8 mouse cellular contexts compared by ENCODE assay signal in the genomic region with DNA sequence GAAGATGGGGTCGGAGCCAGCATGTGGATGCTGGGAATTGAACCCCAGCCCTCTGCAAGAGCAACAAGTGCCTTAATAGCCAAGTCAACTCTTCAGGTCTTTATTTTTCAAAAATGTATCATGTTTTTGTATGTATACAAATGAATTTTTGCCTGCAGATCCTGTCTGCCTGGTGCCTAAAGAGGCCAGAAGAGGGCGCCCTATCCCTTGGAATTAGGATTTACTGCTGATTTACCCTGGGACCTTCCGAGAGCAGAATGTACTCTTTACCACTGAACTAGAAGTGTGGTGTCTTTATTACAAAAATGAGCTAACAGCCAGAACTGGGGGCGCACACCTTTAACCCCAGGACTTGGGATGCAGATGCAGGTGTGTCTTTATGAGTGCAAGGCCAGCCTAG. TPM values are rescaled to one million over a fixed set of nuclear protein-coding genes. Genes with fewer than 3 reads are reported as not detected.
DNase-seq lines count a peak whose midpoint lies in the region; ATAC-seq and TF ChIP-seq lines count a peak whose summit lies in the region.

No protein-coding gene starts in this region.

- no peaks in the 10 kb centered on the region for H3K9me3 ChIP-seq in forebrain, postnatal 0 days (ENCODE audit: low read length)
- no peaks in the 10 kb centered on the region for H3K9me3 ChIP-seq in kidney, postnatal 0 days (replicated peaks; ENCODE audit: low read length)
- H3K9me3 ChIP-seq in liver, embryonic 14.5 days (ENCODE audit: control insufficient read depth, low read length): no peaks in the 10 kb centered on the region

- 20% methylated on average over 4 of the region's 4 CpGs for WGBS in forebrain, postnatal 0 days
- WGBS in kidney, postnatal 0 days: 30% methylated on average over 4 of the region's 4 CpGs
- WGBS in liver, embryonic 14.5 days (ENCODE audit: insufficient replicate concordance): 16% methylated on average over 4 of the region's 4 CpGs

- peak; percentile 37 for DNase-seq in ovary, postnatal 10 days (ENCODE audit: low spot score)
- DNase-seq in ovary, adult 18-20 months (ENCODE audit: low spot score): no peak
- DNase-seq in c-Kit-positive CD71-positive TER-119-negative erythroid progenitor cells, embryonic 14.5 days (ENCODE audit: low read depth): peak; percentile 55
- peak; percentile 83 for DNase-seq in forebrain, postnatal 0 days
- DNase-seq in kidney, postnatal 0 days (ENCODE audit: low spot score): peak; percentile 89
- DNase-seq in liver, embryonic 14.5 days (ENCODE audit: low read depth in 3 of 3, low spot score in 3 of 3): peak in 2 of 3 experiments; percentile 25 to 40
- peak; percentile 66 to 77 for DNase-seq in right cerebral cortex, postnatal 10 days (ENCODE audit: low spot score in 2 of 2)
- peak; percentile 62 for DNase-seq in urinary bladder, postnatal 25 days (ENCODE audit: low spot score)

- H3K27me3 ChIP-seq in forebrain, postnatal 0 days (ENCODE audit: insufficient read depth, low read length): no peaks in the 10 kb centered on the region; the same call in 1 of the 2 replicates
- H3K27me3 ChIP-seq in kidney, postnatal 0 days (ENCODE audit: insufficient read depth, low read length): no peaks in the 10 kb centered on the region
- peaks cover 12% of the 10 kb centered on the region; the same call in 1 of the 2 replicates for H3K27me3 ChIP-seq in liver, embryonic 14.5 days (ENCODE audit: control insufficient read depth, insufficient read depth, low read length)

- ATAC-seq in forebrain, postnatal 0 days: 0 out of 2 replicates have a peak, but pooled peaks have one; percentile 37
- ATAC-seq in kidney, postnatal 0 days (replicated peaks; ENCODE audit: low FRiP score, low read depth): no peak
- ATAC-seq in liver, embryonic 14.5 days (ENCODE audit: insufficient read depth): no peak

- TF ChIP-seq EP300 in liver, embryonic 14.5 days (IDR thresholded peaks at IDR 0.05; ENCODE audit: low read depth): no peak

- TF ChIP-seq CTCF in forebrain, postnatal 0 days (IDR thresholded peaks at IDR 0.05; ENCODE audit: low read depth): peak; percentile 84
- TF ChIP-seq CTCF in kidney, postnatal 0 days (IDR thresholded peaks at IDR 0.05; ENCODE audit: low read depth): peak; percentile 90
- peak; percentile 74 for TF ChIP-seq CTCF in liver, embryonic 14.5 days (IDR thresholded peaks at IDR 0.05; ENCODE audit: low read depth)

- H3K4me3 ChIP-seq in forebrain, postnatal 0 days (ENCODE audit: low read depth, low read length): no peak overlapping the region
- no peak overlapping the region for H3K4me3 ChIP-seq in kidney, postnatal 0 days (replicated peaks; ENCODE audit: low read depth, low read length)
- H3K4me3 ChIP-seq in liver, embryonic 14.5 days (ENCODE audit: insufficient read depth in 1 of 2, low read depth in 2 of 2, low read length in 2 of 2): no peak overlapping the region

- H3K4me2 ChIP-seq in forebrain, postnatal 0 days (ENCODE audit: low read depth): no peak overlapping the region
- H3K4me2 ChIP-seq in kidney, postnatal 0 days (ENCODE audit: low read length): no peak overlapping the region
- no peak overlapping the region for H3K4me2 ChIP-seq in liver, embryonic 14.5 days (ENCODE audit: low read depth)

- H3K4me1 ChIP-seq in forebrain, postnatal 0 days (ENCODE audit: insufficient read depth): no peaks in the 10 kb centered on the region
- H3K4me1 ChIP-seq in kidney, postnatal 0 days (replicated peaks; ENCODE audit: insufficient read depth, low read length): no peaks in the 10 kb centered on the region; the same call in 1 of the 2 replicates
- peaks cover 0 to 1% of the 10 kb centered on the region in 2 experiments; a peak in 3 of 4 replicates for H3K4me1 ChIP-seq in liver, embryonic 14.5 days (replicated peaks; ENCODE audit: control insufficient read depth in 2 of 2, insufficient read depth in 2 of 2, low read length in 1 of 2)

- H3K9ac ChIP-seq in forebrain, postnatal 0 days: no peak overlapping the region
- no peak overlapping the region for H3K9ac ChIP-seq in kidney, postnatal 0 days (ENCODE audit: low read depth, low read length)
- H3K9ac ChIP-seq in liver, embryonic 14.5 days (replicated peaks): no peak overlapping the region

- H3K36me3 ChIP-seq in forebrain, postnatal 0 days (ENCODE audit: insufficient read depth): no peaks in the 10 kb centered on the region
- no peaks in the 10 kb centered on the region for H3K36me3 ChIP-seq in kidney, postnatal 0 days (ENCODE audit: insufficient read depth, low read length)
- no peaks in the 10 kb centered on the region for H3K36me3 ChIP-seq in liver, embryonic 14.5 days (replicated peaks; ENCODE audit: control insufficient read depth, insufficient read depth, low read depth)

- H3K27ac ChIP-seq in forebrain, postnatal 0 days (ENCODE audit: low read depth, low read length): no peak overlapping the region
- H3K27ac ChIP-seq in kidney, postnatal 0 days: no peak overlapping the region
- no peak overlapping the region for H3K27ac ChIP-seq in liver, embryonic 14.5 days

RNA-seq across cellular contexts. Expression of a gene that starts 13.4 kb away (rescaled TPM):
- 1.6 and 3.2 TPM in 2 replicates for total RNA-seq in forebrain, postnatal 0 days (2014; rRNA removed)
- polyA plus RNA-seq in forebrain, postnatal 0 days (2015; fragmentation: Nextera tagmentation; extraction: Ambion mirVana): 50.1 and 50.6 TPM in 2 replicates
- polyA plus RNA-seq in kidney, postnatal 0 days (2015; fragmentation: Nextera tagmentation; extraction: Ambion mirVana): 51.1 and 51.2 TPM in 2 replicates
- polyA plus RNA-seq in liver, embryonic 14.5 days (2012; rRNA removed): 0.31 and 0.41 TPM in 2 replicates
- polyA plus RNA-seq in liver, embryonic 14.5 days (2014; fragmentation: Nextera tagmentation; extraction: Ambion mirVana): 48.5 and 50.1 TPM in 2 replicates

RNA-seq across cellular contexts. Expression of a gene that starts 20.1 kb away (rescaled TPM):
- 96.3 and 105 TPM in 2 replicates for total RNA-seq in forebrain, postnatal 0 days (2014; rRNA removed)
- 323 and 368 TPM in 2 replicates for polyA plus RNA-seq in forebrain, postnatal 0 days (2015; fragmentation: Nextera tagmentation; extraction: Ambion mirVana)
- polyA plus RNA-seq in kidney, postnatal 0 days (2015; fragmentation: Nextera tagmentation; extraction: Ambion mirVana): 367 and 400 TPM in 2 replicates
- 94.9 and 161 TPM in 2 replicates for polyA plus RNA-seq in liver, embryonic 14.5 days (2012; rRNA removed)
- 240 and 269 TPM in 2 replicates for polyA plus RNA-seq in liver, embryonic 14.5 days (2014; fragmentation: Nextera tagmentation; extraction: Ambion mirVana)
